11 mouse cellular contexts compared by ENCODE assay signal in genomic region chr12:85531638-85532037, GRCm38 (mm10). TPM values are rescaled to one million over a fixed set of nuclear protein-coding genes. Genes with fewer than 3 reads are reported as not detected.
A peak's percentile ranks its signal among the peaks of the same experiment; 100 is the strongest.
DNase-seq lines count a peak whose midpoint lies in the region; ATAC-seq and TF ChIP-seq lines count a peak whose summit lies in the region.
"Had no signal": no experiment of that assay in that cellular context is flagged by ENCODE, and none has a peak within 500 bp of the region (broad histone marks: within the 10 kb centered on the region; RNA-seq: fewer than 3 reads in every experiment).

No protein-coding gene starts in this region.

- peak overlapping the region; percentile 73 for H3K27ac ChIP-seq in heart, embryonic 16.5 days (ENCODE audit: low read length)
- no peak overlapping the region for H3K27ac ChIP-seq in midbrain, postnatal 0 days (ENCODE audit: low read depth, low read length)
- H3K27ac ChIP-seq in midbrain, embryonic 11.5 days (ENCODE audit: low read depth, low read length): no peak overlapping the region
- H3K27ac ChIP-seq in lung, embryonic 16.5 days (ENCODE audit: low read length): peak overlapping the region; percentile 85
- H3K27ac ChIP-seq: forebrain, embryonic 12.5 days; midbrain, embryonic 10.5 days had no signal

- no peak for ATAC-seq in heart, embryonic 16.5 days (replicated peaks; ENCODE audit: extremely low read depth, insufficient read depth, low FRiP score)
- ATAC-seq in midbrain, postnatal 0 days (ENCODE audit: low FRiP score): no peak
- ATAC-seq in midbrain, embryonic 11.5 days (ENCODE audit: low FRiP score): no peak
- no peak for ATAC-seq in lung, embryonic 16.5 days (ENCODE audit: low read depth)
- ATAC-seq in cerebellum, adult (ENCODE audit: insufficient number of reproducible peaks, low FRiP score, low TSS enrichment): no peak
- ATAC-seq: hindbrain, embryonic 16.5 days had no signal

- DNase-seq in heart, adult 11 months: no peak
- DNase-seq in midbrain, postnatal 0 days (ENCODE audit: low spot score): no peak
- no peak for DNase-seq in midbrain, embryonic 11.5 days (ENCODE audit: low spot score, missing footprints)
- no peak for DNase-seq in frontal cortex, postnatal 25 days (ENCODE audit: low spot score in 2 of 2)
- no peak for DNase-seq in cerebellum, adult 9-11 months

- no peaks in the 10 kb centered on the region for H3K9me3 ChIP-seq in heart, embryonic 16.5 days (replicated peaks; ENCODE audit: control insufficient read depth, low read length)
- H3K9me3 ChIP-seq in midbrain, postnatal 0 days (ENCODE audit: low read length): no peaks in the 10 kb centered on the region
- no peaks in the 10 kb centered on the region for H3K9me3 ChIP-seq in midbrain, embryonic 11.5 days (ENCODE audit: control insufficient read depth, low read length)
- no peaks in the 10 kb centered on the region; the same call in 1 of the 2 replicates for H3K9me3 ChIP-seq in lung, embryonic 16.5 days (ENCODE audit: control insufficient read depth, low read length)
- H3K9me3 ChIP-seq: forebrain, embryonic 12.5 days; midbrain, embryonic 10.5 days had no signal

- TF ChIP-seq CTCF in midbrain, postnatal 0 days (IDR thresholded peaks at IDR 0.05): peak; percentile 30

- no peak overlapping the region for H3K4me2 ChIP-seq in heart, embryonic 16.5 days (ENCODE audit: low read depth, low read length)
- H3K4me2 ChIP-seq in midbrain, postnatal 0 days (ENCODE audit: low read depth, low read length, poor library complexity, severe bottlenecking): no peak overlapping the region
- no peak overlapping the region for H3K4me2 ChIP-seq in midbrain, embryonic 11.5 days
- no peak overlapping the region for H3K4me2 ChIP-seq in lung, embryonic 16.5 days (ENCODE audit: low read depth, low read length)
- H3K4me2 ChIP-seq: forebrain, embryonic 12.5 days had no signal

- no peaks in the 10 kb centered on the region for H3K27me3 ChIP-seq in heart, embryonic 16.5 days (ENCODE audit: control insufficient read depth, insufficient read depth, low read length)
- H3K27me3 ChIP-seq in midbrain, postnatal 0 days (ENCODE audit: insufficient read depth, low read length): no peaks in the 10 kb centered on the region
- no peaks in the 10 kb centered on the region for H3K27me3 ChIP-seq in midbrain, embryonic 11.5 days (ENCODE audit: control insufficient read depth, insufficient read depth, low read length)
- H3K27me3 ChIP-seq in lung, embryonic 16.5 days (ENCODE audit: control insufficient read depth, insufficient read depth, low read depth, low read length): no peaks in the 10 kb centered on the region; the same call in 1 of the 2 replicates
- H3K27me3 ChIP-seq: forebrain, embryonic 12.5 days had no signal

- H3K36me3 ChIP-seq in heart, embryonic 16.5 days (ENCODE audit: control insufficient read depth, insufficient read depth): no peaks in the 10 kb centered on the region
- no peaks in the 10 kb centered on the region for H3K36me3 ChIP-seq in midbrain, postnatal 0 days (ENCODE audit: insufficient read depth, low read length)
- no peaks in the 10 kb centered on the region for H3K36me3 ChIP-seq in midbrain, embryonic 11.5 days (ENCODE audit: control insufficient read depth, insufficient read depth, low read length)
- H3K36me3 ChIP-seq in lung, embryonic 16.5 days (ENCODE audit: control insufficient read depth, insufficient read depth, low read length): no peaks in the 10 kb centered on the region
- H3K36me3 ChIP-seq: forebrain, embryonic 12.5 days; midbrain, embryonic 10.5 days had no signal

- no peak overlapping the region for H3K9ac ChIP-seq in heart, embryonic 16.5 days (ENCODE audit: low read length)
- no peak overlapping the region for H3K9ac ChIP-seq in midbrain, postnatal 0 days (replicated peaks; ENCODE audit: low read length, poor library complexity, severe bottlenecking)
- H3K9ac ChIP-seq in midbrain, embryonic 11.5 days (ENCODE audit: low read length): no peak overlapping the region
- H3K9ac ChIP-seq in lung, embryonic 16.5 days (ENCODE audit: low read length): no peak overlapping the region
- H3K9ac ChIP-seq: forebrain, embryonic 12.5 days had no signal

- no peak overlapping the region for H3K4me3 ChIP-seq in heart, embryonic 16.5 days (ENCODE audit: low read length)
- H3K4me3 ChIP-seq in midbrain, postnatal 0 days (ENCODE audit: low read depth, low read length): no peak overlapping the region
- H3K4me3 ChIP-seq in midbrain, embryonic 11.5 days (ENCODE audit: low read depth, low read length): no peak overlapping the region
- no peak overlapping the region for H3K4me3 ChIP-seq in lung, embryonic 16.5 days (ENCODE audit: low read length)
- H3K4me3 ChIP-seq: forebrain, embryonic 12.5 days; midbrain, embryonic 10.5 days had no signal

- WGBS in heart, embryonic 16.5 days: 88% methylated on average over 1 of the region's 1 CpGs
- WGBS in midbrain, postnatal 0 days: 81% methylated on average over 1 of the region's 1 CpGs
- 91% methylated on average over 1 of the region's 1 CpGs for WGBS in midbrain, embryonic 11.5 days
- 93% methylated on average over 1 of the region's 1 CpGs for WGBS in lung, embryonic 16.5 days

- H3K4me1 ChIP-seq in heart, embryonic 16.5 days (ENCODE audit: control insufficient read depth, insufficient read depth, low read length): peaks cover 16% of the 10 kb centered on the region
- no peaks in the 10 kb centered on the region for H3K4me1 ChIP-seq in midbrain, postnatal 0 days (ENCODE audit: insufficient read depth, low read length)
- H3K4me1 ChIP-seq in midbrain, embryonic 11.5 days (ENCODE audit: control insufficient read depth, insufficient read depth, low read length): no peaks in the 10 kb centered on the region
- H3K4me1 ChIP-seq in lung, embryonic 16.5 days (replicated peaks; ENCODE audit: control insufficient read depth, insufficient read depth, low read length): peaks cover 16% of the 10 kb centered on the region
- H3K4me1 ChIP-seq: forebrain, embryonic 12.5 days; midbrain, embryonic 10.5 days had no signal

RNA-seq across cellular contexts. Expression of gene Fos, which starts 57.9 kb away (rescaled TPM):
- 5.0 and 6.6 TPM in 2 replicates for polyA plus RNA-seq in heart, embryonic 16.5 days (2015; fragmentation: Nextera tagmentation; extraction: Ambion mirVana)
- total RNA-seq in midbrain, postnatal 0 days (2014; rRNA removed): 9.7 and 14.6 TPM in 2 replicates
- 7.3 and 10.0 TPM in 2 replicates for polyA plus RNA-seq in midbrain, postnatal 0 days (2015; fragmentation: Nextera tagmentation; extraction: Ambion mirVana)
- polyA plus RNA-seq in midbrain, embryonic 11.5 days (2014; fragmentation: Nextera tagmentation; extraction: Ambion mirVana): 0.54 and 0.89 TPM in 2 replicates
- 6.8 and 7.9 TPM in 2 replicates for polyA plus RNA-seq in lung, embryonic 16.5 days (2015; fragmentation: Nextera tagmentation; extraction: Ambion mirVana)

Comparison
In these comparisons a context has a peak if more than half of its experiments do, and no peak if none do; other contexts are left out.
1. H3K27ac ChIP-seq: peak in heart, embryonic 16.5 days (single experiment) and lung, embryonic 16.5 days (single experiment); none in midbrain, postnatal 0 days (single experiment) and midbrain, embryonic 11.5 days (single experiment).